Mouse (Mus musculus) ES-Bruce4 (cell line): ENCODE measurements at regions not wholly inside any gene's neighbourhood (a gene's known extent, or its start where the extent isn't known, plus 50 kb on each side); places are given as distances from the start of the nearest gene placed in this dataset.
A peak's percentile ranks its signal among the peaks of the same experiment; 100 is the strongest.

Source experiments
- H3K27ac ChIP-seq: 2 replicates; pipeline ENCODE4 v1.5.1; 2012; ENCODE audit warnings: low read length, inconsistent platforms; ENCODE audit not compliant: insufficient read depth
- H3K27me3 ChIP-seq: 2 replicates; pipeline ENCODE4 v1.6.1; 2012; ENCODE audit warnings: mild to moderate bottlenecking, low read length, inconsistent platforms; ENCODE audit not compliant: control insufficient read depth, poor library complexity, insufficient read depth, severe bottlenecking
- H3K36me3 ChIP-seq: 2 replicates; pipeline ENCODE4 v1.6.1; 2012; ENCODE audit warnings: inconsistent platforms, mild to moderate bottlenecking, low read length, moderate library complexity; ENCODE audit not compliant: control insufficient read depth, poor library complexity, insufficient read depth, severe bottlenecking
- H3K4me1 ChIP-seq: one replicate; pipeline ENCODE4 v1.8.1; 2011; ENCODE audit warnings: low read length; ENCODE audit not compliant: control insufficient read depth, insufficient read depth
- H3K4me3 ChIP-seq: 2 replicates; pipeline ENCODE4 v1.5.1; 2011; ENCODE audit warnings: low read depth, mild to moderate bottlenecking, low read length
- H3K9ac ChIP-seq: 2 replicates; pipeline ENCODE4 v1.6.1; 2012; ENCODE audit warnings: low read depth, mild to moderate bottlenecking, inconsistent platforms; ENCODE audit not compliant: poor library complexity, severe bottlenecking
- H3K9me3 ChIP-seq: replicated peaks from 2 replicates; pipeline ENCODE4 v1.6.1; 2012; ENCODE audit warnings: mild to moderate bottlenecking, low read length, inconsistent platforms; ENCODE audit not compliant: control insufficient read depth, poor library complexity, insufficient read depth, severe bottlenecking
- CTCF ChIP-seq: IDR thresholded peaks from one replicate; pipeline ENCODE4 v1.8.1; 2011; ENCODE audit warnings: low read depth, low read length
- EP300 ChIP-seq: IDR thresholded peaks from 2 replicates; pipeline ENCODE4 v1.6.1; 2011; ENCODE audit warnings: low read depth, low read length; ENCODE audit not compliant: insufficient read depth
- POLR2A ChIP-seq: IDR thresholded peaks from one replicate; pipeline ENCODE4 v1.8.1; 2011; ENCODE audit warnings: low read length; ENCODE audit not compliant: insufficient read depth

DNA sequence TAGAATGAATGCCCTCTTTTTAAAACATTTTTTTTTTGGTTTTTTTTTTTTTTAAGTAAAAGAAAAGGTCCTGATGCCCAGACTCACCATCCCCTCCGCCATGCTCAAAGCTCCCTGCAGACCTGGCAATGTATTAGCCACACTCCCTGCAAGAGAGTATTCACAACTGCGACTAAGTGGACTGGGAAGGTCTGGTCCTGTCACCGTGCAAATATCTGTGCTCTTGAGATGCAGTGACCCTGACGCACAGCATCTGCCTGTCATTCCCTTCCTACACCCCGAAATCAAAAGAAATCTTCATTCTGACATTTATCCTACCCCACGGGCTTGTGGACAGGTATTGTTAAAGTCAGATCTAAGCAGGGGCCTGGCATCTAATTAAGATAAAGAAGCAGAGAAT, 95.4 kb upstream of the Dio3 start:
- Histone ChIP-seq H3K27me3 (peaks cover 15% of the 10 kb centered on the region; the same call in 1 of the 2 replicates), H3K9me3 (no peaks in the 10 kb centered on the region), H3K4me1 (no peaks in the 10 kb centered on the region), H3K4me3 (no peak overlapping the region), H3K27ac (no peak overlapping the region), H3K36me3 (no peaks in the 10 kb centered on the region), H3K9ac (no peak overlapping the region)
- TF ChIP-seq CTCF: no peak
- no peak for TF ChIP-seq POLR2A
- TF ChIP-seq EP300: no peak

DNA sequence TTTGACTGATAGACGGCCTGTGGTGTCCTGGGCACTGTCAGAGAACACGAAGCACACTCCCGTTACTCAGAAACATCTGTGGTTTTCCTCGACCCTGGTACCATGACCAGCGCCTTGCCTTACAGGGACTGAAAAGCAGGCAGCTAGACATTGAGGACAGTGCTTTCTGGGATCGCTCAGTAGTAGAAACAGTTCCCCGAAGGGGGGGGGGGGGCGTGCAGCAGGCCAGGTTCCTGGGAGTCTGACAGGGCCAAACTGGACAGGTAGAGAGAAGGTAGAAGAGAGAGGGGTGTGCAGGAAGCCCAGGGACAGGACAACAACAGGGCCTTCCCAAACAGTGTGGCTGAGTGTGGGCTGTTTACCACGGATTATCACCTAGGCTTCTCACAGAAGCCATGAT, 93.5 kb upstream of the Dio3 start:
- H3K4me1 ChIP-seq: no peaks in the 10 kb centered on the region
- no peaks in the 10 kb centered on the region for H3K36me3 ChIP-seq
- no peak overlapping the region for H3K9ac ChIP-seq
- H3K4me3 ChIP-seq: no peak overlapping the region
- TF ChIP-seq POLR2A: no peak
- no peak for TF ChIP-seq CTCF
- no peak for TF ChIP-seq EP300
- peaks cover 19% of the 10 kb centered on the region; the same call in 1 of the 2 replicates for H3K27me3 ChIP-seq
- H3K9me3 ChIP-seq: no peaks in the 10 kb centered on the region
- no peak overlapping the region for H3K27ac ChIP-seq

DNA sequence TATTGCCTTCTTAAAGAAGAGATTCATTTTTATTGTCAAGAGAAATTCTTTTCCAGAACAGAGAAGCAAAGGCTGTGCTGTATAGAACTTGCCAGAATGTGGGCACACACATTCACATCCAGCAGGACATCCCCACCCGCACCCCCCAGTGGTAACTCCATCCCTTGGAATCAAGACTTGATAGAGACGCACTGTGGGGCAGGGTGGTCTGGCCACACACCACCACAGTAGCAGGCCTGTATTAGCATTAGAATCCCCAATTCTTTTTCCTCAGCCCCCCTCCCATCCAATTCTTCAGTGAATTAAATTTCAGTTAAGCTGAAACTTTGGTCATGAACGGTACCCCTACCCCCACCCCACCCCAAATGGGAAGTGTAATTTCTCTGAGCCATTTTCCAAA, 92.5 kb upstream of the Dio3 start:
- Histone ChIP-seq H3K27ac (no peak overlapping the region), H3K9me3 (no peaks in the 10 kb centered on the region), H3K9ac (no peak overlapping the region), H3K4me3 (no peak overlapping the region), H3K4me1 (no peaks in the 10 kb centered on the region), H3K27me3 (peaks cover 19% of the 10 kb centered on the region; the same call in 1 of the 2 replicates), H3K36me3 (no peaks in the 10 kb centered on the region)
- TF ChIP-seq POLR2A: no peak
- no peak for TF ChIP-seq EP300
- TF ChIP-seq CTCF: no peak

DNA sequence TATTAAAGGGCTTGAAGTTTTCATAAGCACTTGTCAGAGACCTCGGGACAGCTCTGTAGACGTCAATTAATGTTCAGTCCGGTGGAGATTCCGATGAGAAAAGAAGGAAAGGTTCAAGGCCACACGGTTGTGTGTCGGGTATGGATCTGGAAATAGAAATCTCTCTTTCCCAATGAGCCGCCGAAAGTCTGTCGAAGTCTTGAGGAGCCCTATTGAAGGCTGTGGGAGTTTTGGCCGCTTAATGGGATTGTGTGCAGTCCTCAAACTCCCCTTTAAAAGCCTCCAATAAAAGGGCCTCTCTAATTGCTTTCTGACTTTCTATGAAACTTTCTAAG, 92.0 kb upstream of the Dio3 start:
- Histone ChIP-seq H3K4me3 (no peak overlapping the region), H3K4me1 (no peaks in the 10 kb centered on the region), H3K27ac (no peak overlapping the region)

DNA sequence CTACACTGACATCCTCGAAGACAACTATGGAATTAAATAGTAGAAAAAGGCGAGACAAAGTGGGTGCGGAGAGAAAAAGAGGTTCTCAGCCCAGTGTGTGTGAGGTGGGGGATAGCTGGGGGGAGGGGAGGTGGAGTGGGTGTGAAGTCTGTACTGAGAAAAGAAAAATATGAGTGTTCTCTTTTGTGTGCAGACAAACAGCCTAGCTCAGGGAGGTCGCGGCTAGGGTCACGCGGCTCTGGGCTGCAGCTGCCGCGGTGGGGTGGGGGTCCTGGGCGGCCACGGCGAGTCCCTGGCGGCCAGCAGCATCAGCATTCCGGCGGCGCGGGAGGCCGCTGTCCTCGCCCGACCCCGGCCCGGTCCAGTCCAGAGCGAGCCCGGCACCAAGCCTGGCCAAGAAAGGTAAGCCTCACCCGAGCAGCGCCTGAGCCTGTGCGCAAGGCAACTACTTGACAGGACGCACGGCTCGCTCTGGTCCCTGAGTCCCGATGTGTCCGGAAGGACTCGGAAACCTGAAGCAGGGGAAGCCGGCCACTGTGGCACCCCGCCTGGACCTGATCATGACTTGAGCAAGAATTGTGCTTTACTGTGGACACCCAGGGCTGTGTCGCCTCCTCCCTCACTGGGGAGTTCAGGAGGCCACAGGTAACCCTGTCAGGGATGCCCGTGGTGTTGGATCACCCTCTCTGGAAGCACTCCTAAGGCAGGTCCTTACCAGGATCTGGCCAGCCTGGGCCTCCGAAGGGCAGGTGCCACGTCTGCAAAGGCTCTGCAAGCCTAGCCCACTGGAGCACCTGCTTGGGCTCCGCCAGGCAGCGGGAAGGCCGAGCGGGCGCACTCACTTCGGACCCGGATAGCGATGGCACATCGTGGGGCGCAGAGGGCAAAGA, 91.4 kb upstream of the Dio3 start:
- H3K9me3 ChIP-seq: no peaks in the 10 kb centered on the region
- no peaks in the 10 kb centered on the region for H3K36me3 ChIP-seq
- H3K4me1 ChIP-seq: no peaks in the 10 kb centered on the region
- H3K9ac ChIP-seq: no peak overlapping the region
- TF ChIP-seq CTCF (no peak), EP300 (no peak), POLR2A (no peak)
- H3K27me3 ChIP-seq: peaks cover 19% of the 10 kb centered on the region; the same call in 1 of the 2 replicates
- H3K27ac ChIP-seq: no peak overlapping the region
- peak overlapping the region; percentile 42 for H3K4me3 ChIP-seq

More for the DNA sequence above, 92.0 kb upstream of the Dio3 start:
- Histone ChIP-seq H3K9me3 (no peaks in the 10 kb centered on the region), H3K9ac (no peak overlapping the region), H3K36me3 (no peaks in the 10 kb centered on the region), H3K27me3 (peaks cover 19% of the 10 kb centered on the region; the same call in 1 of the 2 replicates)
- TF ChIP-seq CTCF (no peak), POLR2A (no peak), EP300 (no peak)

DNA sequence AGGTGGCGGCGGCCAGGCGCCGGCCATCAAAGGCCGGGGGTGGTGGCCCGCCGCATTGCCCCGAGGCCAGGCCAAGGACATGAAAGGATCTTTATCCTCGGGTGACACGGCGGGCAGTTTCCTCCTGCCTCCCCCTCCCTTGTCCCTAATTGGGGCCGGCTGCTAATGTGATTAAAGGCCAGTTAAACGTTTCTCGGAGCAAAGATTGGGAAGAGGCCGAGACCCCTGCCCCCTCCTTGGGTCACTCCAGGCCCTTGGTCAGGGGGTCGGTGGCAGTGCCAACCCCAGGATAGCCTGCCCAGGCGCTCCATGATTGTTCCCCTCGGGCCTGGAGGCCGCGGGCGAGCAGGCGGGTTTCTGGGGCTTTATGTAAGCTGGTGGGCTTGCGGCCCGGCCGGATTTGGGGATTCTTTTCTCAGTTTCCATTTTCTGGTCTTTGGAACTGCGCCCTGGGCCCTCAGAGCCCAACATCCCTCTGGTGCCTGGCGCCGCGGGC, 90.7 kb upstream of the Dio3 start:
- Histone ChIP-seq H3K27ac (no peak overlapping the region), H3K4me3 (peak overlapping the region; percentile 42), H3K27me3 (peaks cover 19% of the 10 kb centered on the region; the same call in 1 of the 2 replicates), H3K9me3 (no peaks in the 10 kb centered on the region), H3K4me1 (no peaks in the 10 kb centered on the region), H3K9ac (no peak overlapping the region), H3K36me3 (no peaks in the 10 kb centered on the region)
- TF ChIP-seq POLR2A: no peak
- TF ChIP-seq CTCF: no peak
- TF ChIP-seq EP300: no peak
